Mouse (Mus musculus) gastrocnemius, postnatal 14 days (tissue): ENCODE data around the gene Dld. TPM values are rescaled to one million over a fixed set of nuclear protein-coding genes. Genes with fewer than 3 reads are reported as not detected.

Experiments used
- DNase-seq: peaks from one replicate; pipeline ENCODE4 v3.0.0; 2021; ENCODE audit warnings: mixed read lengths
- intact Hi-C: fragments of 180-260 bp; cut with DNase I; formaldehyde crosslinking; loops from one replicate; pipeline ENCODE4 v1.15.1; 2025; ENCODE audit warnings: low total_unique reads
- total RNA-seq, 2 experiments: library from RNA; stranded (reverse); gene quantifications; 2 replicates each; pipeline ENCODE4 v1.2.3; 2021

Gene Dld
- total RNA-seq, 2 experiments from 2014 or later = 181 to 227 TPM

GRCm38 (mm10) chr12:31327139-31327538 is 24.1 kb downstream of the Dld start:
- DNase-seq = no peak
- intact Hi-C loops = no loop called here

GRCm38 (mm10) chr12:31323136-31323695 is 28.0 kb downstream of the Dld start:
- no peak for DNase-seq
- intact Hi-C loops = no loop called here

GRCm38 (mm10) chr12:31321532-31321931 is 29.7 kb downstream of the Dld start:
- intact Hi-C loops = no loop called here
- DNase-seq = no peak

- DNase-seq = no peak
- intact Hi-C loops = no loop called here
Observed at GRCm38 (mm10) chr12:31320817-31321216, 30.4 kb downstream of the Dld start.

- intact Hi-C loops = no loop called here
Observed at GRCm38 (mm10) chr12:31318409-31318963, 32.8 kb downstream of the Dld start.

GRCm38 (mm10) chr12:31317670-31318408 is 33.4 kb downstream of the Dld start:
- DNase-seq = no peak
- intact Hi-C loops = no loop called here

More at GRCm38 (mm10) chr12:31318409-31318963, 32.8 kb downstream of the Dld start:
- no peak for DNase-seq

- no peak for DNase-seq
- intact Hi-C loops = no loop called here
Observed at GRCm38 (mm10) chr12:31315961-31316360, 35.3 kb downstream of the Dld start.

- intact Hi-C loops = no loop called here
- no peak for DNase-seq
Observed at GRCm38 (mm10) chr12:31314310-31314709, 36.9 kb downstream of the Dld start.

- intact Hi-C loops = no loop called here
- no peak for DNase-seq
Observed at GRCm38 (mm10) chr12:31313136-31313535, 38.1 kb downstream of the Dld start.

GRCm38 (mm10) chr12:31312281-31312680 is 39.0 kb downstream of the Dld start:
- intact Hi-C loops = no loop called here
- DNase-seq = no peak

GRCm38 (mm10) chr12:31311671-31312265 is 39.5 kb downstream of the Dld start:
- intact Hi-C loops = no loop called here
- no peak for DNase-seq

GRCm38 (mm10) chr12:31310687-31311086 is 40.6 kb downstream of the Dld start:
- intact Hi-C loops = no loop called here
- DNase-seq = no peak

GRCm38 (mm10) chr12:31307756-31308155 is 43.5 kb downstream of the Dld start:
- no peak for DNase-seq
- intact Hi-C loops = no loop called here

- intact Hi-C loops = no loop called here
- no peak for DNase-seq
Observed at GRCm38 (mm10) chr12:31307011-31307410, 44.2 kb downstream of the Dld start.

- DNase-seq = no peak
- intact Hi-C loops = no loop called here
Observed at GRCm38 (mm10) chr12:31306075-31306675, 45.1 kb downstream of the Dld start.

GRCm38 (mm10) chr12:31302766-31303511 is 48.3 kb downstream of the Dld start:
- intact Hi-C loops = no loop called here
- no peak for DNase-seq

GRCm38 (mm10) chr12:31302266-31302665 is 49.0 kb downstream of the Dld start:
- intact Hi-C loops = no loop called here
- DNase-seq = no peak

- no peak for DNase-seq
- intact Hi-C loops = no loop called here
Observed at GRCm38 (mm10) chr12:31300276-31300675, 51.0 kb downstream of the Dld start.

- DNase-seq = no peak
- intact Hi-C loops = no loop called here
Observed at GRCm38 (mm10) chr12:31299676-31300197, 51.5 kb downstream of the Dld start.
